Mouse (Mus musculus) cerebellum, adult (tissue): ENCODE measurements around the gene Mrps34.

Experiments used
- ATAC-seq: cut with Nextera tagmentation; 2 replicates; pipeline ENCODE4 v1.9.2; 2017; ENCODE audit warnings: mild to moderate bottlenecking, moderate library complexity, mixed read lengths; ENCODE audit not compliant: insufficient number of reproducible peaks, low FRiP score, low TSS enrichment

The Mrps34 gene

DNA sequence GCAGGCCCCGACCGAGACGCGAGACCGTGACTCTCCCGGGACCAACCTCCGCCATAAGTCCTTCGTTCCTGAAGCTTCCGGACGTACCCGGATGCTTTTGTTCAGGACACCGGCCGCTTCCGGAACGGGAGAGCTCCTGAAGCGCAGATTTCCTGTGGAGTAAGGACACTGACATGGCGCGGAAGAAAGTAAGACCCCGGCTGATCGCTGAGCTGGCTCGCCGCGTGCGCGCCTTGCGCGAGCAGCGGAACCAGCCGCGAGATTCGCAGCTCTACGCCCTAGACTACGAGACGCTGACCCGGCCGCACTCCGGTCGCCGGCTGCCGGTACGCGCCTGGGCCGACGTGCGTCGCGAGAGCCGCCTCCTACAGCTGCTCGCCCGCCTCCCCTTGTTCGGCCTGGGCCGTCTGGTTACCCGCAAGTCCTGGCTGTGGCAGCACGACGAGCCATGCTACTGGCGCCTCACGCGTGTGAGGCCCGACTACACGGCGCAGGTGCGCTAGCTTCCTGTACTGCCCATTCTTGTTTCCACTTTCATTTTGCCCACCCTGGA lies at the start of gene Mrps34, which contains the start of gene Eme2:
Mrps34 (plus strand) TSS at position 122 of the 553 bp plus-strand sequence.
Eme2 (minus strand) TSS at position 93 of the 553 bp plus-strand sequence.
- peak; percentile 17; the same call in 1 of the 2 replicates for ATAC-seq

DNA sequence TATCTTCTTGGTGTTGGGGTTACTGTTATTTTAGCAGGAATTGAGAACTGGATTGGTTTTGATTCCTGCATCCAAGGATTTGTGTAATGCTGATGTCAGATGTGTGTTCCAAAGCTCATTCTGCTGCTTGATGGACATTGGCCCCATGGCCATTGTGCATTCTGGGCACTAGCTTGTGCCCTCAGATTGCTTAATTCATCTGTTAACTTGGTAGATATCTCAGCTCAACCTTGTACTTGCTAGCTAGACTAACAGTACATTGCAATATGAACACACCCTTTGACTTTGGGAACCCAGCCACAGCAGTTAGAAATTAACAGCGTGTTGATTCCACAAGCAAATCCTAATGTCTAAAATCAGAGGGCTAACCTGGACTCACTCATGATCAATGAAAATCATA lies 47.5 kb upstream of the Mrps34 start:
- ATAC-seq, result no peak

DNA sequence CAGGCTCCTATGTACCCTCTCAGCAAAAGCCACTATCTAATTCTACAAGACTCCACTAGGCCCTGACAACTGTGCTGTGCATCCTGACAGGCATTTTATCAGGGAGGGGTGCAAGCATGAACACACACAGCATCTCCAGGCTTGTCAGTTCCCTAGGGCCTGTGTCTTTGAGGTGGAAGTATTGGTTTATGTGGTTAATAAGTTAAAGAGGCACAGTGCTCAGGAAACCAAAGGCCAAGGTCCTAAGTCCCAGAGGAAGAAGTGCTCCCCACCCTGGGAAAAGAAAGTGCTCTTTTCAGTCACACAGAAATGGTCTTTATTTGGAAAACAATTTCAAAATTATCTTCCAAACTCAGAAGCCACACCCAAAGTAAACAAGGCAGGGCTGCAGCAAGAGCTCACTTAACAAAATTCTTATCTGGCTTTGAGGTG lies 46.3 kb upstream of the Mrps34 start:
- no peak for ATAC-seq

DNA sequence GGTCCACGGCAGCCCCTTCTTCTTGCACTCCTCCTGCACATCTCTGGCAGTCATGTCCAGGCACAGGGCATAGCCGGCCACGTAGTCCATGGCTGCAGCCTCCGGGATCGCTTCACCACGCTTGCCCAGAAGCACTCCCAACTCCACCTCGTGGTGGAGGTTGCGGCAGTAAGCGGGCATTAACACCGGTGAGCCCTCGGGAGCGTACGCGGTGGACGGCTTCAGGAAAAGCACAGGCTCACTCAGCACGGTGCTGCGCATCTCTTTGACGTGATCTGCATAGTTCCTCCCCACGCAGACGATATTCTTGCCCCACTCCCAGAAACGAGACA lies 45.2 kb upstream of the Mrps34 start:
- peak; percentile 71 for ATAC-seq

DNA sequence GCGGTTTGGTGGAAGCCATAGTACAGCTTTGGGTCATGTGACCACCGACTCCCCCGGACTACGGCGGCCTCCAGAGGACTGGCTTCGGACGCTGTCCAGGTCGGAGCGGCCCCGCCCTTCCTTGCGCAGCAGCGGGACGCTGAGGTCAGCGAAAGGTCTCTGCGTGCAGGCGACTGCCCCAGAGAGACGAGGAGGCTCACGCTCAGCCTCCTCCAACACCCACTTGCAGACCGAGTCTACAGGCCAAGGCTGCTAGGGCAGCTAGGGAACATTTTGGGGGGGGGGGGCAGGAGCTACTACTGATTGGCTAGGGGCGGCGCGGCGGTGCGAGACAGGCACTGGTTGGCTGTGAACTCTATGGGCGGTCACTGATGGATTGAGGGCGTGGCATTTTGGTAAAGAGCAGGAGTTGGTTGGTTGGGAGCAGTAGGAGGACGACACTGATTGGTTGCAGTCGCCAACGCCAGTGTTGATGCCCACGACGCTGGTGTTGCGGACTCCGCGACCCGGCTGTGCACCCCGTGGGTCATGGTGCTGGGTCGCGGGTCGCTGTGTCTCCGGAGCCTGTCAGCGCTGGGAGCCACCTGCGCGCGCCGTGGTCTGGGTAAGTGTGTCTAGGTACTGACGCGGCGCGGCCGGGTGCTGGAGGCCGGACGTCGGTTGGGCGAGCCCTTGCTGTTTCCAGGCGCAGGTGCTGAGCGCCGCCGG lies 44.7 kb upstream of the Mrps34 start, which contains the start of gene Fahd1:
Fahd1 (minus strand) TSS at position 300 of the 708 bp plus-strand sequence.
- peak; percentile 96 for ATAC-seq

DNA sequence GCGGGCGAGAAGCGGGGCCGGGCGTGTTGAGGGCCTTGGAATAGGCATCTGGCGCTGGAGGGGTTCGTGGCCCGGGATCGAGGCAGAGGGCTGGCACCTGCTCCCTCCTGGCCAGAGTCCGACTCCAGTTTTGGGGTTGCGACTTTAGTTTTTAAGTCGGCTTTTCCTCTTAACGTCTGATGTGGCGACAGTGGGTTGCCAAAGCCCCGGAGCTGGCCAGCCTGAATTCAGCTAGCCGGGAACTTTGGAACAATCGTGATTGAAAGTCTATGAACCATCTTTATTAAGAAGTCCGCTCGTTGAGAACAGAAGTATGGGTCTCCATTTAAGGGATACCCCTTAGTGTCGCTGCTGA lies 44.2 kb upstream of the Mrps34 start:
- no peak for ATAC-seq

DNA sequence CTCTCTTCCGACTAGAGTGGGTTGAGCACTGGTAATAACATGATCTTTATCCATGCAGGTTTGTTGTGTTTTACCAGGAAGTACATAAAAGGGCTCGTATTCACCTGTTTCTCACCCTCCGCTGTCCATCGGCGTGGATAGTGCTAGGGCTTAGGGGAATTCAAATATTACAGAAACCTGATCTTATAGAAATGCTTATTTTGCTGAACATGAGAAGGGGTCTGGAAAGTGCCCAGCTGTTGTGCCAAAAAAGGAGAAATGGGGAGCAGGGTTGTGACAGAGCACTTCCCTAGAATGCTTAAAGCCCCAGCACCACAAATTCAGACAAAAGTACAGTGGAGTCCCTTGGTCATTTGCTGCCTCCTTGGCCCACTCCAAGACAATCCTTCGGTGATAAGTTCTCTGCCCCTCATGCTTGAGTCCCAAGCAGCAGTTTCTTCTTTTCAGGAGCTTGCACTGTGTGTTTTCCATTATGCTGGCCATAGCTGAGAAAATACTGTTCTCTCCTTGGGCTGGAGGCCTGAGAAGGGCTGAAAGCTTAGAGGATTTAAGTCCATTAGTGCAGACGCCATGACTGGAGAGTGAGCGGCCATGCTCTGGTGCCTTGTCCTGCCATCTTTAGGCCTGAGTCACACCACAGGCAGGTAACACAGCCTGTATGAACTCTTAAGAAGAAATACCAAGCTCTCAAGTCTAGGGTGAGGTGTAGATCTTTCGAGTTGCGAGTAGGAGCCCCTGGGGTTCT lies 43.4 kb upstream of the Mrps34 start:
- ATAC-seq, result no peak

- ATAC-seq, result no peak
These were observed 39.0 kb upstream of the Mrps34 start for GRCm38 (mm10) chr17:24855838-24856464.

- no peak for ATAC-seq
These were observed 38.3 kb upstream of the Mrps34 start for GRCm38 (mm10) chr17:24856589-24856988.

- ATAC-seq, result no peak
These were observed 37.0 kb upstream of the Mrps34 start for GRCm38 (mm10) chr17:24857831-24858470.

- no peak for ATAC-seq
These were observed 35.9 kb upstream of the Mrps34 start for GRCm38 (mm10) chr17:24858967-24859366.

DNA sequence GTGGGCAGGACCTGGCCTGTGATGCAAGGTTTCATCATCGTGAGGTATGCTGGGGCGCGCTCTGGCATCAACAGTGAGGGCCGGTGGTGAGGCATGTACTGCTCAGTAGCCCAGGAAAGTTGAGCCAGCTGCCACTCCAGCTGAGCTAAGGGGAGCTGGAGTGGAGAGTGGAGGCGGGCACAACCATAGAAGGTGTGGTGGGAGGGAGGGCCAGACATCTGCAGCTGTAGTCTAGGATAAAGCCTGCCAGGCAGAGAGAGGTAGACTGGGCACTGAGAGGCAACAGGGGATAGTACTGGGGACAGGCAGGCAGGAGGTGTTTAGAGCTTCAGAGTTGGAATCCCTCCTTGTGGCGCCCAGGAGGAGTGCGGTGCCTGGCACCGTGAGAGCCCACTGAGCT lies 34.8 kb upstream of the Mrps34 start:
- ATAC-seq, result no peak

- ATAC-seq, result no peak
These were observed 33.1 kb upstream of the Mrps34 start for GRCm38 (mm10) chr17:24861785-24862184.

DNA sequence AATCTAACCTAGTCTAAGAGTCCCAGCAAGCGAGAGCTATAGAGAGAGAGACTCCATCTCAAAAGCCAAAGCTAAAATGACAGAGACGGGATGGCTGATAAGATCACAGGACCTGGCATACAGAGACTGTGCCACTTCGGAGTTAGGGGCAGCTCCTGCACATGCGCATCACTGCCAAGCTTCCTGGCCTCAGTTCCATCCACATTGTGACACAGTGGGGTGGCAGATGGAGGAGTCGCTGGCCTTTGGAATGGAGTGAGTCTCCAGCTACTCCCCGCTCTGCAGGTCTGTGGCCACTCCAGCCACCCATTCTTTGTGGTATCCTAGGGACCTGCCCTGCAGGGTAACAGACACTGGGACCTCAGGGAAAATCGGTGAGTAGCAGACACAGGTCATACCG lies 29.1 kb upstream of the Mrps34 start, which contains the start of gene Igfals:
Igfals (plus strand) TSS at position 222 of the 400 bp plus-strand sequence.
- peak; percentile 66; the same call in 1 of the 2 replicates for ATAC-seq

DNA sequence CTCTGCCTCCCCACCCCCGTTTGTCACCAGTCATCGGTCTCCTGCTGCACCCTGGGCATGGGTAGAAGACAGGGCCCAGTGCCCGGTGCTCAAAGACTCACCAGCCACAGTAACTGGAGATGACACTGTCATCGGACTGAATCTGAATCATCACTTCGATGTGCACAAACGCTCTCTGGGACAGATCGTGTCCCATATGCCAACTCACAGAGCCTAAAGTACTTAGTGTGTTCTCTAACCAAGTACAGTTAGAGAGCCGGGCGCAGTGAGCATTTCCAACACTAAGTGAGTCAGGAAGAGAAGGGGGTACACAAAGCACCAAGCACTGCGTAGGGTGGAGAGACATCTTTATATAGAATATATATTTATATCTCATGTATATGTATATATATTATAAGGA lies 27.0 kb upstream of the Mrps34 start:
- no peak for ATAC-seq

DNA sequence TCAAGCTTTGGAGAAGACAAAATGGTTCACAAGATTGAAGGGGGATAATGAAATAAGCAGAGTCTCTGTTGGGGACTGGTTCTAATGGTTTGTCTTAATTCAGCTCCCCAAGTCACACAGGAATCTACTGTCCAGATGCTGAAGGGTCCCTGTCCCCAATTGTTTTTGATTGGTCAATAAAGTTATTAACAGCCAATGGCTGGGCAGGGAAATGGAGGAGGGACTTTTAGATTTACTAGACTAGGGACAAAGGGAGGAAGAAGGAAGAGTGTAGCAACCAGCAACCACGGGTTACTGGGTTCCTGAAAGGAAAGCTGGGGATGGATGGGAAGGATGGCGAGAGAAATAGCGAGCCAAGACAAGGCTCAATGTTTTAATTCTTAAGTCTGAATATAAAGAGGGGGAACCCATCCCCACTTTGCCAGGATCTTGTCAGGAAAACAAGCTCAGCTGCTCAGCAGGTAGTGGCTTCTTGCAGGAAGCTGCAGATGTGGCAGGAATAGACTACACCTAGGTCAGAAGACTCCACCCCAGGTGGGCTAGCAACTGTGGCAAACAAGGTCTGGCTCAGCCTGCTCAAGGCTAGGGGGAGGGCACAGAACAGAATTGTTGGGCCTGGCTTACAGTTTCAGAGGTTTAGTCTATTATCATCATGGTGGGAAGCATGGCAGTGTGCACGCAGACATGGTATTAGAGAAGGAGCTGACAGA lies 21.1 kb upstream of the Mrps34 start:
- ATAC-seq, result no peak

DNA sequence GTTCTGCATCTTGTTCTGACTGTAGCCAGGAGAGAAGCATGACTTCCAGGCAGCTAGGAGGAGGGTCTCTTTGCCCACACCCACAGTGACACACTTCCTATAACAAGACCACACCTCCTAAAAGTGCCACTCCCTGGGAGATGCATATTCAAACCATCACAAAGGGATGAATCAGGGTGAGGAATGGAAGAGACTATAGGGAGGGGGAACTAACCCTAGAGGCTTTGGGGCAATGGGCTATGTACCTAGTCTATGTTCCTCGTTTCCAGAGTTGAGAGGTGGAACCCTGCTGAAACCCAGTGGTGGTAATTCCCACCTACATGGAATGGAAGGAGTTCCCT lies 20.5 kb upstream of the Mrps34 start:
- no peak for ATAC-seq

GRCm38 (mm10) chr17:24874989-24875388 lies 19.9 kb upstream of the Mrps34 start:
- ATAC-seq, result no peak

DNA sequence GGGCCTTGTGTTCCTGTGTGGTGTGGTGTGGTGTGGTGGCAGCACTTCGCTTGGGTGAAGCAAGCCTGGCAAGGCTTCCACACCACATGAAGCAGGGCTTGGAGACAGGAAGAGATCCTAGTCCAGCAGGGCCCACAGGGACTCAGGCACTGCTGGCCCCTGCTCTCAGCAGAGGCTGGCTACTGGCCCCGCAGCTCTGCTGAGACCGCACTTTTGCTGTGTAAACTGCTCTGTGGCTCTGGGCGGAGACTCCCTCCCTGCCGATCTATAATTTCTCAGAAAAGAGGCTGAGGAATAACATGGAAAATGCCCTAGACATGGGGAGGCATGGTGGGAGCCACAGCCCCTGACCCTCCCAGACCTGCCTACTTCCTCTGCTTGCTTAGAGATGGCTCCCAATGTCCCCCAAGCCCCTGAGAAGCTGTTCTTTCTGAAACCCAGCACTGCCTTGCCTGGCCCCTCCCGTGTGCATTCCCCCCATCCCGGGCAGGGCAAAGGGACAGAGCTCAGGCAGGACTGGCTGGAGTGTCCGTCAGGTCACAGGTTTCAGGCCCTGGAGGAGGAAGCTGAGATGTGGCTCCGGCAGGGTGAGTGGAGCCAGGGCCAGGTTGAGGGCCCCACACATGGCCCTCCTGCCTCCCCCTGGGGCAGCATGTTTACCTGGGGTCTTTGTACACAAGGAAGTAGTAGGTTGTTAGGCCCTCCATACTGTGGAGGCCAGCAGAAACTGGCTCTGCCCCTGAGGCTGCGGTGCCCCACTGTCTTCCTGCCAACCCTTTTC lies 17.4 kb upstream of the Mrps34 start:
- ATAC-seq, result no peak
